Mouse (Mus musculus) urinary bladder, adult 2 months (tissue): Measurements from ENCODE around the gene Slx1b. TPM values are rescaled to one million over a fixed set of nuclear protein-coding genes. Genes with fewer than 3 reads are reported as not detected.
A peak's percentile ranks its signal among the peaks of the same experiment; 100 is the strongest.
"Not testable (repeated sequence)": the region's sequence is repeated elsewhere in the genome, so short reads cannot be mapped to it uniquely, and the experiment has no call there.

Experiments
- DNase-seq: peaks from one replicate; pipeline ENCODE4 v3.0.0; 2022; ENCODE audit warnings: low spot score
- polyA plus RNA-seq: library from polyadenylated mRNA; depleted of rRNA; stranded (reverse); fragments of >200 nt; gene quantifications from 2 replicates; pipeline ENCODE4 v1.2.3, GENCODE M21; 2012; rRNA removed

Slx1b gene
- polyA plus RNA-seq, result 19.3 and 22.5 TPM in 2 replicates

DNA sequence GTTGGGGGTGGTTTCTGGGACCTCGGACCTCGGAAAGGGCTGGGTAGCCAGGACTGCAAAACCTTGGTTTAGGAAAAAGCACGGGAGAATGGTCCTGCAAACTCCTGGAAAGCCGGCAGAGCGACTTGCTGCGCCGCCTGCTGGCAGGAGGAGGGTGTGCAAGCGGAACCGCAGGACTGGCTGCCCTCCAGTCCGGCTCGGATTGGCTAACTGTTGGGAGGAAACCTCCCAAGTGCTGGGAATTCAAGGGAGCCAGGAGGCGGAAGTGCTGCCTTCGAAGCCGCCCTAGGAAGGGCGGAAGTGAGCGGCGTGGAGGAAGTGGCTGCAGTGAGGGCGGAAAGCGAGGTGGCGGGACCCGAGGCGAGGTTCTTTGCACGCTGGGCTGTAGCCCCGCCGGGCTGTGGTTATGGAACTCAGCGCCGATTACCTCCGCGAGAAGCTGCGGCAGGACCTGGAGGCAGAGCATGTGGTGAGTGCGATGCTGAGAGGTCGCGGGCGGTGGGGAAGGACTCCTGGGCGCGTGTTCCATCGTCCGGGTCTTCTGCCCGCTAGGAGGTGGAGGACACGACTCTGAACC is at the start of gene Slx1b:
Slx1b (minus strand) TSS at position 154 of the 577 bp plus-strand sequence.
- DNase-seq, result peak; percentile 74

DNA sequence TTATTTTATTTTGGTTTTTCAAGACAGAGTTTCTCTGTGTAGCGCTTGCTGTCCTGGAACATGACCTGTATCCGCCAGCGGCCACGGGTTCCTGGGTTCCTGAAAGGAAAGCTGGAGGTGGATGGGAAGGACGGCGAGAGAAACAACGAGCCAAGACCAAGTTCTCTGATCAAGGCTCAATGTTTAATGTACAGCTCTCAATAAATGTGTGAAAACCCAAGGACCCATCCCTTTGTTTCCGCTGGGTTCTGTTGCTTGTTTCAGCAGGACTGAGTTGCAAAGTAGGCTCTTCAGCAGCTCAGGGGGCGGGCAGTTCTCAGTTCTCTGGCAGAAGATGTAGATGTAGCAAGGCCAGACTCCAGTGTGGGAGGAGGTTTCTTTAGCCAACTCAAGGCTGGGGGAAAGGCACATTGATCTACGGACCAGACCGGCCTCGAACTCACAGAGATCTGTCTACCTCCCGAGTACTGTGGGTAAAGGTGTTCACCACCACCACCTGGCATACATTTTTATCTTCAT is 46.4 kb upstream of the Slx1b start:
- DNase-seq, result no peak

DNA sequence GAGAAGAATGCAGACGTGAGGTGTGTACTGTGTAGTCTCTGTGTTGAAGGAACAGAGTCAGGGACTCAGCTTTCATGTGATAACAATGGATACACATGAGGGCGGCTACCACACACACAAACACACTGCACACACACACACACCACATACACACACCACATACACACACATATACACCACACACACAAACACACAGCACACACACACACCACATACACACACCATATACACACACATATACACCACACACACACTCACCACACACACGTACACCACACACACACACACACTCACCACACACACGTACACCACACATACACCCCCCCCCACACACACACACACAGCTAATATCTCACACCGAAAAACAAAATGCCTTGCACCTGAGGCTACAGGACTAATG is 45.9 kb upstream of the Slx1b start:
- no peak for DNase-seq

DNA sequence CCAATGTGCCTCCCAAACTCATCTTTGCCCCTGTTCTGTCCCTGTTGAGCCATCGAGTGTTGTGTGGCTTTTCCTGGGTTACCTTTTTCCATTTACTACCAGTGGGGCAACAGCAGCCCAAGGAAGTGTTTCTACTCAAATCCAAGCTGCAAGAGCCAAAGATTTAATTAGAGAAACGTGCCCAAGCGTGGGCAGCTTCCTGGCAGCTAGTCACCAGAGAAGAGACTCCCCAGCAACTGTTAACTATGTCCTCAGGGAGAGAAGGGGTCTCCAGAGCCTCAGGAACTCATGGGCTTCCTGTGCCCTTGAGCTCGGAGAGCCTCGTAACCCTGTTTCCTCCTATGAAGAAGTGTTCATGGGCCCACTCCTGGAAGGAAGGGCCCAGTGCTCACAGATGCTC is 45.4 kb upstream of the Slx1b start:
- no peak for DNase-seq

DNA sequence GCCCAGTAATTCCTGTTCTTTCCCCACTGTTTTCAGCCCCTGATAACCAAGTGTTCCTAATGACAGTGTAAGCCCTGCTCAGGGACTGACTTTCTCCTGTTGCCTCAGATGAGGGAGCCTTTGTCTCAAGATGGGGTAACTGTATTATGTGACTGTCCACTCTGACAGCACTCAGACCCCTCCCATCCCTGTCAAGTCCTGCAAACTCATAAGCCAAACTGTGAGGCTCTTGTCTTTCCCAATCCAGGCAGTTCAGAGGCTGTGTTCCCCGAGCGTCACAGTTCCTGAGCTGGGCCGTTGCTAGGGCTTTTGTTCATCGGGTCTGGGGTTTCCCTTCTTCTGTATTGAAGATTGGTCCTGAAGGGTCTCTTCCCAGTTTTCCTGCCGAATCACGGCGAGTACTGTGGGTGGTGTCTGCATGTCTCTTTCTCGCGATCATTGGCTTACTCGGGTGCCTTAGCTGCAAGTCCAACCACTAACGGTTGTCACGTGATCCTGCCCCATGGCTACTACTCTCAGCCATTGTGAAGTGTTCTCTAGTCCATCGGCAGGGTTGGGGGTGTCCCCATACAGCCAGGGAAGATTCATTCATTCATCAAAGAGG is 44.6 kb upstream of the Slx1b start:
- DNase-seq, result no peak

DNA sequence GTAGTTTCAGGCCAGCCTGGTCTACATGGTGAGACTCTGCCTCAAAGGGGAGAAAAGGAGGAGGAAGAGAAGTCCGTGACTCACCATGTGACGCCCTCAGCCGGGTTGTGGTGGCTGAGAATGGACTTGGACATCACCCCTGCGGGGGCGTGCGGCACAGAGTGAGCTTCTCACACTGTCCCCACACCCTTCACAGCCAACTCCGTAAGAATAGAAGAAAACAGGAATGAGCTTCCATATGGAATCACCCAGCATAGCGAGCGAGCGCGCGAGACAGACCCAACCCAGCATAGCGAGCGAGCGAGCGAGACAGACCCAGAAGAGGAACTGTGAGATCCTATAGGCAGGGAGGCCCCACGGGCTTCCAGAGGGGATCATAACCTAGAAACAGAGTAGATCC is 44.0 kb upstream of the Slx1b start:
- DNase-seq, result no peak

DNA sequence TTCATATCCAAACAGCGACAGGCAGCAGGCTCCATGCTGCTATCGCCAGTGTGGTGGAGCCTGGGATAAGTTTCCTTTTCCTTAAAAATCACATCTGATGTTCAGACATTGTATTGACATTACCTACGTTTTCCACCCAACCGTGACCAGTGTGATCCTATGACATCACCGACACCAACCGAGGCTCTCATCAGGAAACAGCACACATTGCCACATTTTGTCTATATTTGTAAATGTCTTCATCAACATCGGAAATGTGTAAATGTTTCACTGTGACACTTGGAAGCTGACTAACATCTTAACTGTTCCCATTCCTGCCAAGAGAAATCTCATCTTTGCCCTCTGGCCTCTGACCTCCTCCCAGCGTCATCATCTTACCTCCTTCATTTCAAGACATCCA is 40.5 kb upstream of the Slx1b start:
- no peak for DNase-seq

DNA sequence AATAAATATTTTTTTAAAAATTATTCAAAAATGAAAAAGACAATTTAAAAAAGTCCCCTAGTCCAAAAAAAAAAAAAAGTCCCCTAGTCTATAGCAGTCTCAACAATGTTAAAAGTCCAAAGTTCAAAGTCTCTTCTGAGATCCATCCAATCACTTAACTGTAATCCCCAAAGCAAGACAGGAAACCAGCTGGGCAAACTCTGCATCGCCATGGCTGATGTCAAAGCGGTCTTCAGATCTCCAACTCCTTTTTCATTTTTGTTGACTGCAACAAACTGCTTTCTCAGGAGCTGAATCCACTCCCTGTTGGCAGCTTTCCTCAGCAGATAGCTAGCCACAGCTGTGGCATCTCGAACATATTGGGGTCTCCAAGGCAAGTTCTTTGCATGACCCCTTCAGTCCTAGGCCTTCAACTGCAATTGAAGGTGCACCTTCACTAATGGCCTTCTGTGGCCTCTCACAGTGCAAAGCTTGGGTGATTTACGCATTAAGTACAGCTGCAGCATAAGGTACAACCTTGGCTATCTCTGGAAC is 34.7 kb upstream of the Slx1b start:
- not testable (repeated sequence) for DNase-seq

DNA sequence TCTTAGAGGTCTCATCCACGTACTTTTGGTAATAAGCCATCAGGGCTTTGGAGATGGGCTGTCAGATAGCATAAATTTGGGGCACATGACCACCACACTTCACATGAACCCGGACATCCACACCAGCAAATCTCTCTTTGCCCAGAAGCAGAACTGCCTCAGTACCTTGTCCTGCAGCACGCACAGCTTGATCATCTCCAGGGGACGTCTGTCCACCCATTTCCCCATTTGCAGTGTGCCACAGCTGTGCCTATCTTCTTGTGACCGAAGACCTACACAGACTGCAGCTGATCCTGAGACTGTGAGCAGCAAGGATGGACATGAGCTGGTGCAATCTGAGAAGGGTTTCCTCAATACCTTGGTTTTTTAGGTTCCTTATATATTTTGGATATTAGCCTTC is 30.1 kb upstream of the Slx1b start:
- DNase-seq, result no peak

DNA sequence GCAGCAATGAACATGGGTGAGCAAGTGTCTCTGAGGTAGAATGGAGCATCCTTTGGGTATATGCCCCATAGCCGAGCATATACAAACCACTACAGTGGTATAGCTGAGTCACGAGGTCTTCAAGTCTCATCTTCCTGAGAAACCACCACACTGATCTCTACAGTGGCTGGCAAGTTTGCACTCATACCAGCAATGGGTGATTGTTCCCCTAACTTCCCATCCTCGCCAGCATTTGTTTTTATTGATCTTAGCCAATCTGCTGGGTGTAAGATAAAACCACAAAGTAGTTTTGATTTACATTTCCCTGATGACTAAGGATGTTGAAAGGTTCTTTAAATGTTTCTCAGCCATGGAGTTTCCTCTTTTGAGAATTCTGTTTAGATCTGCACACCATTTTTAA is 29.5 kb upstream of the Slx1b start:
- DNase-seq, result no peak

DNA sequence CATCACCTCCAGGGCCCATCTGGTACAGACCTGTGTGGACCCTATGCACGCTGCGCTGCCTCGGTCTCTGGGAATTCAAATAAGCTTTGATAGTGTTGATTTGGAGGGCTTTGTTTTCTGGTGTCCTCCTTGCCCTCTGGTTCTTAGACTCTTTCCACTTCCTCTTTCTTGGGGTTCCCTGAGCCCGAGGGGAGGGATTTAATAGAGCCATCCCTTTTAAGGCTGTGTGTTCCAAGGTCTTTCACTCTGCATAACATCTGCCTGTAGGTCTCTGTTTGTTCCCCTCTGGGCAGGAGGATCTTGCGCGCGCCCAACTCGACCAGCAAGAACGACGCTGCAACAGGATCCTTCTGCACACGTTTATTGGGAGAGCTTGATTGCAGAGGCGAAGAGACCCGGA is 26.1 kb upstream of the Slx1b start:
- DNase-seq, result no peak

DNA sequence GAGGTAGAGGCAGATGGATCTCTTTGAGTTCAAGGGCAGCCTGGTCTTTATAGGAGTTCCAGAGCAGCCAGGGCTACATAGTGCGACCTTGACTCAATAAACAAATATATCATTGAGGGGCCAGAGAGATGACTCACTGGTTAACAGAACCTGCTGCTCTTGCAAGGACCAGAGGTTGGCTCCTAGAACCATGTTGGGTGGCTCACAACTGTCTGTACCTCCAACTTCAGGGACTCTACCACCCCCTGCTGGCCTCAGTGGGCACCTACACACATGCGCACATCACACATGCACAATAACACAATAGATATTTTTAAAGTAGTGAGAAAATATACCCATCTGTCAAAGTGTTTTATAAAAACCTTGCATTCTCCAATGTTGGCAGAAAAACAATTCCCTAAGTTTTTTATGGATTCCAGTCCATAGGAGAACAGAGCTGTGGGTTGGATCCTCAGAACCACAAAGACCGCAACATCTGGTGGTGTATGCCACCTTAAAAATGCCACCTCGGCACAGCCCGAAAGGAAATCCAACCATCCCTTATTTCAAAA is 23.3 kb upstream of the Slx1b start:
- no peak for DNase-seq

DNA sequence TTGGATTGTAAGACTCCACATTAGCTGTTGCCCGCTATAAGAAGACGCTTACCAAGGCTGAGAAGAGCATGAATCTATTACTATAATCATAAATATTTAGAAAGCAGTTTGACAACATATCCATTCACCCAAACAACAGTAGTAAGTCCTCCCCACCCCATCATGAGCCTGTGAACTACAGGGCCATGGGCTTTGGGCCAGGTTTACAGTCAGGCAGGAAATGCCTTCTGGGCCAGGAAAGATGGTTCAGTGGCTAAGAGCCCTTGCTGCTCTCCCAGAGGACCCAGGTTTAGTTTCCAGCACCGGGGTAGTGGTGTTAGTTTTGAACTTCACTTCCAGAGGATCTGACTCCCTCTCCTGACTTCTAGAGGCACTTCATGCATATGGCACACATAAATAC is 22.0 kb upstream of the Slx1b start:
- DNase-seq, result no peak

DNA sequence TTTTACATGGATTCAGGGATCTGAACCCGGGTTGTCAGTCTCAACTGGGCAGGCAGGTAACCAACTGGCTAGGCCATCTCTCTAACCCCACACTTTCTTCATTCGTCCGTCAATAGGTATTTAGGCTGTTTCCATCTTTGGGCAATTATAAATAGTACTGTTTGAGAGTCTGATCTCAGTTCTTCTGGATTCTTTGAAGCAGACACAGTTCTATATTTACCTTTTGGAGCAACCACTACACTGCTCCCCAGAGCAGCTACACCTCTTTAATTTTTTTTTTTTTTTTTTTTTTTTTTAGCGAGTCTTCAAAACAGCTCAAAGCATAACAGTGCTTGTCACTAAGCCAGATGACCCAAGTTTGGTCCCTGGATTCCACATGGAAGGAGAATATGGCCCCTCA is 20.1 kb upstream of the Slx1b start:
- no peak for DNase-seq

DNA sequence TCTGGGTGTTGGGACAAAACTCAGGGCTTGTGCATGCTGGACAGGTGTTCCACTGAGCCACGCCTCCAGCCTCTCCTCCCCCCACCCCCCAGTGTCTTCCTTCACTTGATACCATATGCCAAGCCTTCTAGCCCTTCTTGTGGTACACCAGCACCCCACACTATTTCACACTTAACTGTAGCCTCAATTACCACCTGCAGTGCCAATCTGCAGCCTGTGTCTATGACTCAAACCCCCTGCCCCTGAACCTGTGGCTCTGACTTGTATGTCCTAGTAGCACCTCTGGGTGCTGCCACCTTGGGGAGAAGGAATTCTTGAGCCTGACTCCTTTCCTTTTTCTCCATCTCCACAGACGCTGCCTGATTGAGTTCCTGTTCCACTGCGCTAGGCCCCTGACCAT is 16.3 kb upstream of the Slx1b start:
- no peak for DNase-seq

DNA sequence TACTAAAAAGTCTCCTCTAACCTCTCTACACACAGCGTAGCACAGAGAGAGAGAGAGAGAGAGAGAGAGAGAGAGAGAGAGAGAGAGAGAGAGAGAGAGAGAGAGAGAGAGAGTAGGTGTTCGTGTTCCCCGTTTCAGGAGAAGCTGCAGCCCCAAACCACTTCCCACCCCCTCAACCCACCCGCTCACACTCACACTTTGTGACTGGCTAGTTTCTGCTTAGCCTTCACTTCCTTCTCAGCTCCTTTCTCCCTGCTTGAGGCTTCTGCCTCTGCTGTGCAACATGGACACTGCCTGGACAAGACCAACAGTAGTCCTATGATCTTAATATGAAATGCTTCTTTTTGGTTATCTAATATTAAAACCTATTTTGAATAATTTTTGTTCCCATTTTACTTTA is 14.7 kb upstream of the Slx1b start:
- no peak for DNase-seq

DNA sequence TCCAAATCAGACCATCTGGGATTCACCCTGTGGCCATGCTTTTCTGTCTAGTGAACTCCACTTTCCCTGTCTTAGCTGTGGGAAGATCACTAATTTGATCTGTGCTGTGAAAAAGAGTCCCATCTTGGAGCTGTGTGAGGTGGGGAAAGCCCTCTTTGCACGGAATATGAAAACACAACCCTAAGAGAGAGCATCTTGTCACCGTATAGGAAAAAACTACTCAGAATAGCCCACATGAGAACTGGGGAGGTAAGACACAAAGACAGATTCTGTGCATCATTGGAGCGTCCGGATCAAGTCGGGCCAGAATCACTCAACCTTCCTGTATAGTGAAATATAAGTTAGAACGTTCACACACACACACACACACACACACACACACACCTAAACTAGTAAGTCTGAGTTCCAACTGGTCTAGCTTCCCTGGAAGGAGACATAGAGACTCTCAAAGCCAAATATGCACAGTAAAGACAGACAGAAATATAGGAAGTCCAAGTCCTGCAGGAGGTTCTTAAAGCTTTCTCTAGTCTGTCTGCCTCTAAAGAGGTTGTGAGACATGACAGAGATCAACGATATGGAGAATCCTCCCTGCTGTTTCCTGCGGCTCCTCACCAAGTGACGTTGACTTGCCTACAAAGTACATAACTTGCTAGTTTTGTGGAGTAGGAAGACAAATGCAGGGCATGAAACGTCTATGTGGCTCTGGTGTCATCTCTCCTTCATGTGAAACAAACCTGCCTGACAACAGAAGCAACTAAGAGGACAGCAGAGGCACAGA is 12.8 kb upstream of the Slx1b start:
- no peak for DNase-seq

DNA sequence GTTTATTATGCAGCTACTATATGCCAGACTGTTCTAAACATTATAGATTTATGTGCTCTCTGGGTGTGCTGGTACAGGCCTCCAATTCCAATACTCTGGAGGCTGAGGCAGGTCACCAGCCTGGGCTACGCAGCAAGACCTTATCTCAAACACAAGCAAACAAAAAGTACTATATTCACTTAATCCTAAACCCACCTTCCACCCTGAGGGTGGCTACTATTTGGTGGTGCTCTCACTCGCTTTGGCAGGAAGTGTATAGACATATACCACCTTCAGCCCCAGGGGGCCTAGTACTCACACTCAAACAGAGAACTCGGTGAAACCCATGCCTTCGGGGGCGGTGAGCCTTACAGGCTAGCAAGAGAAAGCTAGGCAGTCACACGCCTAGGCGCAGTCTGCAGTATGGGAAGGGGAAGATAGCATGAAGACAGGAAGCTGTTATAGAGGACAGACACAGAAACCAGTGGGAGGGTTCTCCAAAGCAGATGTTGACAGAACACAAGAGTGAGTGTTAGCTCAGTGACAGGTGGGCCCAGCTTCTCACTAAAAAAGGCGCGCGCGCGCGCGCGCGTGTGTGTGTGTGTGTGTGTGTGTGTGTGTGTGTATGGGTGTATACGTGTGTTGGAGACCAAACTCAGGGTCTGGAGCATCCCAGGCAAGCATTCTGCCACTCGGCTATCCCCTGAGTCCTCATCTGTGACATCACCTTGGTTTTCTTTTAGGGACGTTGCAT is 12.0 kb upstream of the Slx1b start, which contains the start of gene Coro1a:
Coro1a (minus strand) TSS at position 346 of the 733 bp plus-strand sequence.
- DNase-seq, result no peak

DNA sequence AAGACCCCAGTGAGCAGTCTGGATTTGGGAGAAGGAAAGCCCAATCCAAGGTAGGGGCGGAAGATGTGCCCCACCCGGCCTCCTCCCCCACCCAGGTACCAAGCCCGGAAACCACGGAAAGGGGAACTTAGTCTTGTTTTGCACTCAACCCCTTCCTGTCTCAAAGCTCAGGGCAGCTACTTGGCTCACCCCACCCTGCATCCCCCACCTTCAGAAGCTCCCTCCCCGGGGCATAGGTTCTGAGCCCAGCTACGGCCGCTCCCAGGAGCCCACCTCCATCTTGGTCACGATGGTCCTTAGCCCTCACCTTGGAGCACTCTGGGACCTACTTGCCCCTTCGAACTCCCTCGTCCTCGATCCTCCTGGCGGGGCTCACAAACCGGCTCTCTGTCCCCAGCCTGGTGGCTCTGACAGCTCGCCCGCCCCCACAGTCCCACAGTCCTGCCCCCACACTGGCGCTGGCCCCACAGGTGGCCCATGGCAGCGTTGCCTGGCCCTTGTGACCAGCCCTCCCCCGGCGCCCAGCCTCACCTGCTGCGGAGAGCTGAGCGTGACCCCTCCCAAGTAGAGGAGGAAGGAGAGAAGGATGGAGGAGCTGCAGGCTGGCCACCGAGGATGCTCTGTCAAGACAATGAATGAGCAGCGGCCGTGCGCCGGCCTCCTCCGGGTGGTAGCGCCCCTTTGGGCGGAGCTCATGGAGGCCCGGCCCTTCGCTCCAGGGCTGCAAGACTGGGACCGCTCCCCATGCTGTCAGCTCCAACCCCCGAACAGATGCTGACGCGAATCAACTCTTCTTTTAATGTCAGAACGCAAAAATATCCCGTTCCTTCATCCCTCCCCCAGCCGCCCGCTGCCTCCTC is 8.8 kb upstream of the Slx1b start:
- peak; percentile 36 for DNase-seq

DNA sequence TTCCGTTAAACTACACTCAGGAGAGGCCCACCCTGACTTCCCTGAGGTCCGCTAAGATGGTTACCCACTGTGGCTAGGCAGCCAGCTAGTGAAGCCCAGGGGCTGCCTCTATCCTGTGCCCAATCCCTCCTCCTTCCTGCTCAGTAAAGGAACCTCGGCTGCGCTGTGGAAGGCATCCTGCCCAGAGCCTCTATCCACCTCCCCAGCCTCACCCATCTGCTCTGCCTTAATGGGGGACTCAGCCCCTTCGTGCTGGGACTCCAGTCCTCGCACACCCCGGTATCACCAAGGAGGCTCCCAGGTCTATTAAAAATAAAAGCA is 8.1 kb upstream of the Slx1b start:
- DNase-seq, result no peak
